Mouse (Mus musculus): ENCODE results near the gene Rreb1.

Rreb1 gene

DNA sequence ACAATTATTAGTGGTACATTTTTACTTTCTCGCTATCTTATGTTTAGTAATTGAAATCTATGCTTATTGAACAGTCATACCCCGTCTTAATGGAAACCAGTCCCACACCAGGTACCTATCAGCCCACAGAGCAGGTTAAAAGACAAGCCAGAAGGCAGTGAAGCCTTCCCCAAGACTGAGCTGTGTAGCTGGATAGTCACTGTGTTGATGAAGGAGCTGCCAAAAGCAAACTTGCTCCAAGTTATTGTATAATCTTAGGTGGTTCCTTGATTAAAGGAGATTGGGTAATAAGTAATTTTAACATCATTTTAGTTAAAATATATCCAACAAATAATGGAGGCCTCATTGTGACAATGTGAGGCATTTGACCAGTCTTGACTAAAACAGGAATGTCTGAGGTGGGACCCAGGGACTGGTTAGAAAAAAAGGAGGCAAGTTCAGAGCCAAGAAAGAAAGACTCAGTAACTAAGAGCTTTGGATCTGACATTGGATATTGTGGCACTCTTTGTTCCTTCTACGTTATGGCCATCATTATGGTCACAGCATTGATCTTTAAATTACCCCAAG is 141.6 kb downstream of the Rreb1 start:
- DNase-seq: peak; percentile 59 to 76

DNA sequence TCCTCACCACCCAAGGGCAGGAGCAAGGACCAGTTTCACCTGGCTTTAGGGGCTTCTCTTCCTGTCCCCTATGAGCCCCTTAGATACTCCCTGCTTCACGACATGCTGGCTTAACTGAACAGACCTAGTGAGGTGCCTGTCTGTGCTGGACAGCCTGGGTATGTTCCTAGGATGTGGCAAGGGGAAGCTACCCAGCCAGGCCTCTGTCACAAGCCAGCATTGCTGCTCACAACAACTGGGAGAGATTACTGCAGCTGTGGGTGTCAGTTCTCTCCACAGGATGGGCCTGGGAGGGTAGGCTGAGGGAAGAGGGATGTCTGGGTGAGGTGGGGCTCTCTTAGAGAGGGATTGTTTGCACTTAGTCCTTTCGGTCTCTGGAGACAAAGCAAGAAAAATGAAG is 142.5 kb downstream of the Rreb1 start:
- no peak for DNase-seq

DNA sequence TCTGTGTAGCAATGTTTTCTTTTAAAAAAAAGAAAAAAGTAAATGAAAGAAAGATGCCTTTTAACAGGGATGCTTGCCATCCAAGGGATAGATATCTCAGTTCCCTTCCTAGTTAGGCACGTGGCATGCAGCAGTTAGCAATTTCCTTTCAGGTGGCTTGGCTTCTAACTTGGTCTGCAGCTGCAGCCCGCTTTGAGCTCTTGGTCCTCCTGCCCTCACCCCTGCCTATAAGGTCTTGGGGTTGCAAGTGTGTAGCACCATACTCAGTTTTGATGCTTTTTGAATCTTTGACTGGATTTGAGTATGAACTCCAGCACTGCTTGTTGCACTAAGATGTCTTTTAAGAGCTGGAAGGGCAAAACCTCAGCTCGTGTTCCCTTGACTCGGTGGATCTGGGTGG is 144.9 kb downstream of the Rreb1 start:
- no peak for DNase-seq

DNA sequence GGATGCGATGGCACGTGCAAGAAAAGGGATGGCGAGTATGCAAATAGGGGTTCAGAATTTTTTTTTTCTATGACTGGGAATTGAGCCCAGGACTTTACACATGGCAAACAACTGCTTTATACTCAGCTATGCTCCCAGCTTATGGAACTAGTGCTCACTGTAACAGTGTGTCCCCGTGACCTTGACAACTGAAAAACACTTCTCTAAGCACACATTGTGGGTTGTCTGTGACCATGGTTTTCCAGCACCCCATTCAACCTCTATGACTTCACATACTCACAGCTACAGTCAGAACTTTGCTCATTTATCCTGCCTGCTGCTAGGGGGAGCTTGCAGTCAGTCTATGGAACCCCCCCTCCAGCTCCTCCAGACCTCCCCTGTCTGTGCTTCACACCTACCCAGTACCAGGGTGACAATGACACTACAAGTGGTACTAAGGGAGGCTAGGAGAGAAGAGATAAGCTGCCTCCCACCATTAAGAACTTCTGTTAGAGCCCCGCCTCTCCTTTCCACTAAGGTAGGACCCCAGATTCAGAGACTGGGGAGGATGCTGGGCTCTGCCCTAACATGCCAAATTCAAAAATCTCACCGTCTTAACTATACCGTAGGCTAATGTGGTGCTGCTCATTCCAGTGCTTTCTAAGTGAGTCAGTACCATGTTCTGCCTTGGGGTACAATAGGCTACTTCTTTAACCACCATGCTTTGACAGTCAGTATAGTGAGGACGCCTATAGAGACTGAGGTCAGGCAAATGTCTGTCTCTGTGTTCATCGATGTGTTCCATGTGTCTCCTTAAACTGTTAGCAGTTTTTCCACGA is 145.7 kb downstream of the Rreb1 start:
- DNase-seq: no peak

DNA sequence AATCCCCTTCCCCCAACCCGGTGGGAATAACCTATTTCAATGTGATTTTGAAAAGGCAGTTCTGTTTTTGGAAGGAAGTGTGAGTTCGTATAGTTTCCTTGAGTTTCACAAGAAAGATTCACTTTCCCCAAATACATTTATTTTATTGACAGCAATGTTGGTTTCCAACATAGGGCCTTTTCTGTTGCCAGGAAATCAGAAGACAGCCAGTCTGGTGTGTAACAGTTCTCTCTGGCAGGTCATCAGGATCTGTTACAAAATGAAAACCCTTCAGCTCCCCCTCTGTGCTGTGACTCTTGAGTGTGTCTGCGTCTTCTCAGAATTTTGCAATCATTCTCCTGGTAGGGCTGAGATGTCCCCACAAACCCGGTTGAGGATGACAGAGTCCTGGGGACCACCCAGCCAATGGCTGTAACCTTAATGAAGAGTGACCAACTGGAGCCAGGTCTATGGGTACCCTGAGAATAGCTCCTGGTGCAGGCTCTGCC is 146.3 kb downstream of the Rreb1 start:
- DNase-seq: no peak

DNA sequence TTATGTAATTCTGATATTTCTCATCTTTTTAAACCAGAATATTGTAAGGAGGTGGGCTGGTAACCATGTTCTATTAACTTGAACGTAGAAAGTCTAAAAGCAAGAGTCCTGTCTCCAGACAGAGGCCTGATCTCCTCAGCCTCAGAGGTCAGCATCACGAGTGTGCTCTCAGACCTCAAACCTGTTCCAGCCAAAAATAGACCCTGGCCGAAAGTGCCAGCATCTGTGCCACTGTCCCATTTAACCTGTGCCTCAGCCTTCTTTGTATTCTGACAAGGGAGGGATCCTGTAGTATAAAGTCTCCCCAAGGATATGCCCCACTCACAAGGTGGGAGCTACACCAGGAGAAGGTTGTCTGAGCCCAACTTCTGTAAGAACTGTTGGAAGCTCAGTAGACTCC is 148.2 kb downstream of the Rreb1 start:
- no peak for DNase-seq

DNA sequence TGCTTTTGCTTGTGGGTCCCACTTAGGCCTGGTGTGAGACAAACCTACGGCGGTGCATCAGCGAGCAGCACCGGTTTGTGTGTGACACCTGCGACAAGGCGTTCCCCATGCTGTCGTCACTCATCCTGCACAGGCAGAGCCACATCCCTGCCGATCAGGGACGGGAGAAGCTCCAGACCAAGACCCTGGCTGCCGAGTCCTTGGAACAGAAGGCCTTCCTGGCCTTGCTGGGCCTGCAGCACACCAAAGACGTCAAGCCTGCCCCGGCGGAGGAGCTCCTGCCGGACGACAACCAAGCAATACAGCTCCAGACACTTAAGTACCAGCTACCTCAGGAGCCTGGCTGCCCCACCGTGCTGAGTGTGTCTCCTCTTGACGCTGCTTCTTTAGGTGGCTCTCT is 151.3 kb downstream of the Rreb1 start:
- DNase-seq: no peak

DNA sequence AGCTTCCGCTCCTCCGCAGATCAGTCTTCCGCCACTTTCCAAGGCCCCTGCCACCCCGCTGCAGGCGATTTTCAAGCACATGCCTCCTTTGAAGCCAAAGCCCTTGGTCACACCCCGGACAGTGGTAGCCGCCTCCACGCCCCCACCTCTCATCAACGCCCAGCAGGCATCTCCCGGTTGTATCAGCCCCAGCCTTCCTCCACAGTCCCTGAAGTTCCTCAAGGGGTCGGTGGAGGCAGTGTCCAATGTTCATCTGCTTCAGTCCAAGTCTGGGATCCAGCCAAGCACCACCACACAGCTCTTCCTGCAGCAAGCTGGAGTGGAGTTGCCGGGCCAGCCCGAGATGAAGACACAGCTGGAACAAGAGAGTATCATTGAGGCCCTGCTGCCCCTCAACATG is 151.9 kb downstream of the Rreb1 start:
- no peak for DNase-seq

DNA sequence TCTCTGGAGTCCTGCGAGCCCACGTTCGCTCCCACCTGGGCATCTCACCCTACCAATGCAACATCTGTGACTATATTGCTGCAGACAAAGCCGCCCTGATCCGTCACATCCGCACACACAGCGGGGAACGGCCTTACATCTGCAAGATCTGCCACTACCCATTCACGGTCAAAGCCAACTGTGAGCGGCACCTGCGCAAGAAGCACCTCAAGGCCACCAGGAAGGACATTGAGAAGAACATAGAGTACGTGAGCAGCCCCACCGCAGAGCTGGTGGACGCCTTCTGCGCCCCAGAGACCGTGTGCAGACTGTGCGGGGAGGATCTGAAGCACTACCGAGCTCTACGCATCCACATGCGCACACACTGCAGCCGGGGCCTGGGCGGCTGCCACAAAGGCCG is 152.4 kb downstream of the Rreb1 start:
- DNase-seq: no peak

DNA sequence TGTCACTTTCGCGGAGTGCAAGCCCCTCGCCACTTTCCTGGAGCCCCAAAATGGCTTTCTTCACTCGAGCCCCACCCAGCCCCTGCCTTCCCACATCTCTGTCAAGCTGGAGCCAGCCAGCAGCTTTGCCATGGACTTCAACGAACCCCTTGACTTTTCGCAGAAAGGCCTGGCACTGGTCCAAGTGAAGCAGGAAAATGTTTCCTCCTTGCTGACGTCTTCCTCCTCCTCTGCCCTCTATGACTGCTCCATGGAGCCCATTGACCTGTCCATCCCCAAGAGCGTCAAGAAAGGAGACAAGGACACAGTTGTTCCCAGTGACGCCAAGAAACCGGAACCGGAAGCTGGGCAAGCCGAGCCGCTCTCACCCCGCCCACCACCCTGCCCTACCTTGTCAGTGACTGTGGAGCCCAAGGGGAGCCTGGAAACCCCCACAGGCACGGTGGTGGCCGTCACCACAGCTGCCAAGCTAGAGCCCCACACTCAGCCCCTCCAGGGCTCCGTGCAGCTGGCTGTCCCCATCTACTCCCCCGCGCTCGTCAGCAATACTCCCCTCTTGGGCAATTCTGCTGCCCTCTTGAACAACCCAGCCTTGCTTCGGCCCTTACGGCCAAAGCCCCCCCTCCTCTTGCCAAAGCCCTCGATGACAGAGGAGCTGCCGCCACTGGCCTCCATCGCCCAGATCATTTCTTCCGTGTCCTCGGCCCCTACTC is 153.2 kb downstream of the Rreb1 start:
- DNase-seq: peak; percentile 53 to 66

DNA sequence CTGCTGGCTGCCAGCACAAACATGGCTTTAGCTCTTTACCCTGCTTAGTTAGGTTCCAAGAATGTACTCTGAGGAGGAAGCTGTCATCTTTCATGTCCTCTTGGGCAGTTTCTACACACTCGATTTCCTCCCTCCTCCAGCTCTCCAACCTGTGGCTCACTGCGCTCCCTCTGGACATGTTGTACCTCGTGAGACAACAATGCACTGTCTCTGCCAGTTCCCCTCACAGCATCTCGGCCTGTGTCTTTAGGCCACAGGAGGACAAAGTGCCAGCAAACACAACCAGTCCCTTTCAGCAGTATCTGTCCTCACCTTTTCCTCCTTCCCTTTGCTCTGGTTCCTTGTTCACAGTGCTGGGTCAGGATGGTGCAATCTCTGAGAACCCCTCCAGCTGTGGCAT is 155.9 kb downstream of the Rreb1 start:
- no peak for DNase-seq

DNA sequence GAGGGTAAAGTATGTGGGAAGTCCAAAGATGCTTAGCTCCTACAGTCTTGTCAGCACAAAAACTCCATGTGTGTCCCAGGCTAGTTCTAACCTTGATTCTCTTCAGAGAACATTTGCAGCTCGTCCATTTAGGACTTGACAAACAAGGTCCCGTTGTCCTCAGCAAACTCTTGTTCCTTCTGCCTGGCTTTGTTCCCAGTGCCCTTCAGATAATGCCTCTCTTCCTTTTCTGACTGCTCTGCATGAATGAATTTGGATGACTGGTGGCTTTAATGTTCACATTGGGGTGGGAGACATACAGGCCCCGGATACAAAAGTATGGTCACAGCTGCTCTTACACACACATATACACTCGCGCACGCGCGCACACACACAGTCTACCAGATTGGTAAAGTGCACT is 156.7 kb downstream of the Rreb1 start:
- DNase-seq: peak; percentile 53 to 58

DNA sequence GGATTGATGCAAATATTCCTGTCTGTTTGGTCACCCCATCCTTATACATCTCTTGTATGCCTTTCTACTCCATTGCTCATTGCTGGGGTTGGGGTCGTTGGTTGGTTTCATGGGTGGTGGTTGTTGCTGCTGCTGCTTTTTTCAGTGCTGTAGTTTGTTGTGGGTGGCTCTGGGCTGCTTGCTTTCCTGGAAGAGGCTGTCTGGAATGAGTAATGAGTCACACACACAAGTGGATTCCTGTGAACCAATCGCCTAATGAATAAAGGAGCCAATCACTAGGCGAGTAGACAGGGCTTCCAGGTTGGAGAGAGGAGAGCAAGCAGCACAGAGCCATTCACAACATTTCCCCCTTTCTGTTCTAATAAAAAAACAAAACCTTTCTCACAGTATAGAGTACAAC is 158.2 kb downstream of the Rreb1 start:
- DNase-seq: no peak

DNA sequence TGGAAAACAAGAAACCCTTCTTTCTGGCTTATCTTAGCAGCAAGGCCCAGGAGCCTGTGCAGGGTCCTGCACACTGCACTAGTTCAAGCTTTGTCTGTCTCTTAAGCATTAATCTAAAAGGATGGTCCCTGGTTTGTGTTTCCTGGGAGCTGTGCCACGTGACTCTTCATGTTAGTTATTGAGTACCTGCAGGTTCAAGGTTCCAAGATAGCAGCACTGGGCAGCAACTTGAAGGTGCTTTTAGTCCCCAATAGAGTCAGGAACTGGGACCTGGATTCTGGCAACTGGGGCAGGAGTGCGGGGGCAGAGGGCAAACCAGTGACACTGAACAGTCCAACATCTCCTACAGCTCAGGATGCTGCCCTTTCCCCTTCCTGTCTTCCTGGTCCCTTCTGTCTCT is 162.0 kb downstream of the Rreb1 start:
- peak; percentile 57 to 80 for DNase-seq

DNA sequence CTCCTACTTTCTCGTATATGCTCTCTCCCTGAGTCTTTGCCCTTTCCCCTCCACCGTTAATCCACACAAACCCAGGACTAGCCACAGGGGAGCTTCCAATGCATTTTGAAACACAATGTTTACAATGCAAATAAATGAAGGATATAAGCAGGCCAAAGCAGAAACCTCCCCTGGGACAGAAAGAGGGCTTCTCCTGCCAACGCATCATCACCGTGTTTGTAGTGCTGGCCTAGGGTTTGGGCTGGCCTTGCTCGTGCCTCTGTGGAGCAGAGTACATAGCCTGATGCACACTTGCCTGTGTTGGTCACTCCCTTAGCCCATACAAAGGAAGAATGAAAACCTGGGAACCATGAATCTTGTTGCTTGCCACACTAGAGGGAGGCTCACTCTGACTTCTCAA is 162.4 kb downstream of the Rreb1 start:
- DNase-seq: peak in 1 of 2 experiments; percentile 36

DNA sequence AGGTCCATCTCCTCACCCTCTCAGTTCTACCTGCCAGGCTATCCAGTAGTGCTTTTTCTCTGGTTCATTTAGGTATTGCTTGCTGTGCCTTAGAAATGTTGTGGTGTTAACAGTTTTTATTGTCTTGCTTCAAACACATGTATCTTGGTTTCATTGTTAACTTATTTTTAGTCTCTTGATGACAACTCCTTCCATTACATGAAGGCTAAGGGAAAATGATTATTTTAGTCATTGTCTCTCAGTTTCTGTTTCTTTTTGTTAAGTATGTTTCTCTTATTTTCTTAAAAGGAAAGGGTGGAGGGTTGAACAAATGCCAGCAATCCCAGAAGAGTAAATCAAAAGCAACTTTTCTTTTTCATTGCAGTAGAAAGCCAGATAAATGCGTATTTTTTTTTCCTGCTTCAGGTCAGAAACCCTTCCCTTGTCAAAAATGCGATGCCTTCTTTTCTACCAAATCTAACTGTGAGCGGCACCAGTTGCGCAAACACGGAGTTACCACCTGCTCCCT is 163.0 kb downstream of the Rreb1 start:
- DNase-seq: peak in 1 of 2 experiments; percentile 30

DNA sequence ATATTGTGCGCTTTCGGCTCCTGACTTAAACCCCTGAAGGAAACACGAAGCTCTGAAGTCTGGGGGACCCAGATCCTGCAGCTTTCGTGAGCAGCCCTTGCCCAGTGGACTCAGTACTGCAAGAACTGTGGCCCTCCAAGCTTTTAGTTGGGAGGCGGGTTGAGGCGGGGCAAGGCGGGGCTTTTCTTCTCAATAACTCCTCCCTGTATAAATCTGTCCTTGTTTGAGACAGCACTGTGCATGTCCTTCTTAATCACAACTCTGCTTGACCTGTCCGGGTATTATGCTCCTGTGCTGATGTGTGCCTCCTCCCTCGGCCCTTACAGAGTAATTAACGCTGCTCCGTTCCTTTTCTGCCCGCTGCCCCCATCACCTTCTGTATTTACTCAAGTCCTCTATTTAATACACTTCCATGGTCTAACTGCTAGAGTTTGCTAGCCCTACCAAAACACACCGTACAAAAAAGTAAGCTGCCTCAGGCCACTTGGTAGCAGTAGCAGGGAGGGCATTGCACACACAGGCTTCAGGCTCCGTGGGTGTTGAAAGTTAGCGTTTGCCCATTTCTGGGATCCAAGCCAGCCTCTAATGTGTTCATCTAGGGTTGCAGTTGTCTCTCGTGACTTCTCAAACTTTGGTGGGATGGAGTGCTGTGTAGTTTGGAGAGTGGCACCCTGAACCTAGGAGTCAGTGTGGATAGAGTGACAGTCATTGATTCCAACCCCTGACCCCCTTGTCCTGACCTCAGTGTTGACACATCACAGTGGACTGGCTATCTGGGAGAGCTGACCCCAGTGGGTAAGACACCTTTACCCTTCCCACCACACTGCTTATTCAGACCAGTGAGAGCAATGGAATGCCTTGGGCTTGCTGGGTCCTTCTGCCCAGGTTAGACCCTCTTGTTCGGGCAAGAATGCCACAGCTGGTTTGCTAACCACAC is 164.0 kb downstream of the Rreb1 start:
- DNase-seq: peak; percentile 69 to 76

DNA sequence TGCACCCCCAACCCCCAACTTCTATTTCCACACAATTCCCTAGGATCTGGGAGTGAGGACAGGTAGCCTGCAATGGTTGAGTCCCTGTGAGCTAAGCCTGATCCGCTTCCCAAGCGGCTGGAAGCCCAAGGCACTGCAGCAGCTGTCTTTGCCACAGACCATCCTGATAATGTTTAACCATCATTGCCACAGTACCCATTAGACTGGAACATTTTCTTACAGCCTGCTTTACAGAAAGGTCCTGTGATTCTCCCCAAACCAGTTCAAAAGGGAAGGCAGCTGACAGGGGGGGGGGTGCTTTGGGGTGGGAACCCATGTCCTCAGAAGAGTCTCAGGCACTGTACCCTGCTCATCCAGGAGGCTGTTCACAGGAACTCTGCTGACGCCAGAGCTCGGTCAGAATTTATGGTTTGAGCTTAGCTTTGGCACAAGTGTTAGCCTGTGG is 164.7 kb downstream of the Rreb1 start:
- DNase-seq: peak; percentile 54 to 86

DNA sequence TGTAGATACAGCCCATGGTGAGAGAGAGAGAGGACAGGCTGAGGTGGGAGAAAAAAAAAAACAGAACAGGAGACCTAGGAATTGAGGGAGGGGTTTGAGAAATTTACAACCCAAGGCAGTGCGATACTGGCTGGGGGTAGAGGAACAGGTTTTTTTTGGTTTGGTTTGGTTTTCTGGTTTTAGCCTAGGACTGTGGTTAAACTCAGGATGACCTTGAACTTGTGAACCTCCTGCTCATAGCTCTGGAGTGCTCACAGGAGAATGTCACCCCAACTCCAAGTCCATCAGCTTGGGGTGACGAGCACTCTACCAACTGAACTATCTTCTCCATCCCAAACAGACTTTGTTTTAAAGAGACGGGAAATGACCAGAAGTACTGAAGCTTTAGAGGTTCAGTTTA is 165.3 kb downstream of the Rreb1 start:
- DNase-seq: peak in 1 of 2 experiments; percentile 23

DNA sequence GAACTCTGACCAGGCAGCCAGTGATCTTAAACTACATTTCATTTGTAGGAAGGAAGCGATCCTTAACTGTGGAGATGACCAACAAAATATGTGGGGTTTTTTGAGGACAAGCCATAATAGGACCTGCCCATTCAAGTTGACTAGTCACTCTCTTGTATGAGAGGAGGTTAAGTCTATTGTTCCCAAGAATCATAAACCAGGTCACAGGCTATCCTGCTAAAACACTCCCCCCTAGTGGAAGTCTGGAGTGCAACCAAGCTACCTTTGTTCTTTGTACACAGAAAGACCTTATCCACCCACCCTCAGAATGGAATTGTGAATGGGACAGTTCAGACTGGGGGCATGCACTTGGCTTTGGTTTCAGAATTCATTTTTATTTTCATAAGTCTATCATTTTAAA is 166.1 kb downstream of the Rreb1 start:
- peak; percentile 65 to 68 for DNase-seq

DNA sequence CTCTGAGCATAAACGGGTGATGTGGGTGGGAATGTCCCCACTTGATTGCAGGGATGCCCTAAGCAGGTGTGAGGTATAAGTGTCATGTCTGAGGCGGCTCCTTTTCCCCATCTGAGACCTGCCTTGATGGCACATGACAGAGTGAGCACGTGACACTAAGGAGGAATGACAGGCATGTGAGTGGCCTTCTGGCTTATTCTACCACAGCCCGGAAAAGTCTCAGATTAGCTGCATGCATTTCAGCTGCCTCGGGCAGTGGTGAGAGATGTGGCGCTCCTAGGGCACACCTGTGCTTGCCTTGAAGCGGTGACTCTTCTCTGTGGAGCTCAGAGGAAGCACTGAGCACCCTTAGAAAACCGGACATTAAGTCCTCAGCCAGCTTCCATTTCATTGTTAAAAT is 167.2 kb downstream of the Rreb1 start:
- peak in 1 of 2 experiments; percentile 40 for DNase-seq

DNA sequence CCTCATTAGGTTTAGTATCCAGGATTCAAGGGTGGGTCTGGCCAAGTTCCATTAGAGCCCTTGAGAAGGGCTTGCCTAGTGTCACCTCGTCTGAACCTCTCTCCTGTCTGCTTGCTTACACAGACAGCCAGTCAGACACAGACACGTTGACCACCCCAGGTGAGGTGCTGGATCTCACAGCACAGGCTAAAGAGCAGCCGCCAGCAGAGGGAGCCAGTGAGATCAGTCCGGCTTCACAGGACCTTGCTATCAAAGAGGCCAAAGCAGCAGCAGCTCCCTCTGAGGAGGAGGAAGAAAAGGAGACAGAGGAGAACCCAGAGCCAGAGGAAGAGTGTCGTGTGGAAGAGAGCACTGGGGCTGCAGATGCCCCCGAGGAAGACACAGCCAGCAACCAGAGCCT is 168.5 kb downstream of the Rreb1 start:
- DNase-seq: peak; percentile 88 to 95
